Mouse (Mus musculus) lung, postnatal 25 days (tissue): ENCODE results near the gene Pf4.
A peak's percentile ranks its signal among the peaks of the same experiment; 100 is the strongest.

Experiments
- DNase-seq: peaks from one replicate; pipeline ENCODE4 v3.0.0; 2022; ENCODE audit warnings: low spot score

Gene Pf4

GRCm38 (mm10) chr5:90771880-90772653 is at the start of gene Pf4:
Gene Pf4 (plus strand): TSS chr5:90772435.
- DNase-seq: no peak

- DNase-seq: no peak
Observed at GRCm38 (mm10) chr5:90722656-90723055, 49.6 kb upstream of the Pf4 start.

GRCm38 (mm10) chr5:90728254-90728653 is 44.0 kb upstream of the Pf4 start:
- no peak for DNase-seq

GRCm38 (mm10) chr5:90731480-90731879 is 40.8 kb upstream of the Pf4 start:
- DNase-seq: peak; percentile 6

- peak; percentile 32 for DNase-seq
Observed at GRCm38 (mm10) chr5:90742029-90742428, 30.2 kb upstream of the Pf4 start.

- DNase-seq: no peak
Observed at GRCm38 (mm10) chr5:90753934-90754333, 18.3 kb upstream of the Pf4 start.

GRCm38 (mm10) chr5:90758020-90758605 is 14.1 kb upstream of the Pf4 start:
- peak; percentile 49 for DNase-seq

GRCm38 (mm10) chr5:90759077-90760065 is 12.9 kb upstream of the Pf4 start, which contains the start of gene Cxcl5:
Gene Cxcl5 (plus strand): TSS chr5:90759360.
- DNase-seq: no peak

GRCm38 (mm10) chr5:90760303-90760702 is 11.9 kb upstream of the Pf4 start:
- no peak for DNase-seq

- DNase-seq: no peak
Observed at GRCm38 (mm10) chr5:90760844-90761243, 11.4 kb upstream of the Pf4 start.

GRCm38 (mm10) chr5:90761834-90762233 is 10.4 kb upstream of the Pf4 start:
- no peak for DNase-seq

- no peak for DNase-seq
Observed at GRCm38 (mm10) chr5:90763912-90764665, 8.1 kb upstream of the Pf4 start.

GRCm38 (mm10) chr5:90765821-90766606 is 6.2 kb upstream of the Pf4 start:
- no peak for DNase-seq

GRCm38 (mm10) chr5:90768218-90768617 is 4.0 kb upstream of the Pf4 start, which contains the start of gene Ppbp:
Gene Ppbp (plus strand): TSS chr5:90768518.
- no peak for DNase-seq

- no peak for DNase-seq
Observed at GRCm38 (mm10) chr5:90771369-90771768, 866 bp upstream of the Pf4 start.

- no peak for DNase-seq
Observed at GRCm38 (mm10) chr5:90775562-90775961, 3.3 kb downstream of the Pf4 start.

- no peak for DNase-seq
Observed at GRCm38 (mm10) chr5:90777621-90778020, 5.4 kb downstream of the Pf4 start.

- no peak for DNase-seq
Observed at GRCm38 (mm10) chr5:90778856-90779255, 6.6 kb downstream of the Pf4 start.

- no peak for DNase-seq
Observed at GRCm38 (mm10) chr5:90783697-90784096, 11.5 kb downstream of the Pf4 start.

- DNase-seq: peak; percentile 50
Observed at GRCm38 (mm10) chr5:90785659-90786588, 13.7 kb downstream of the Pf4 start, which contains the start of gene Cxcl3. Gene Cxcl3 (plus strand): TSS chr5:90786103.
